Mouse (Mus musculus): ENCODE results near the gene Tspyl3. TPM values are rescaled to one million over a fixed set of nuclear protein-coding genes. Genes with fewer than 3 reads are reported as not detected.
"Not testable (repeated sequence)": the region's sequence is repeated elsewhere in the genome, so short reads cannot be mapped to it uniquely, and the experiment has no call there.

The Tspyl3 gene
- 7.8 and 9.7 TPM in 2 replicates for polyA plus RNA-seq (2016; fragmentation: Nextera tagmentation; extraction: Ambion mirVana)

DNA sequence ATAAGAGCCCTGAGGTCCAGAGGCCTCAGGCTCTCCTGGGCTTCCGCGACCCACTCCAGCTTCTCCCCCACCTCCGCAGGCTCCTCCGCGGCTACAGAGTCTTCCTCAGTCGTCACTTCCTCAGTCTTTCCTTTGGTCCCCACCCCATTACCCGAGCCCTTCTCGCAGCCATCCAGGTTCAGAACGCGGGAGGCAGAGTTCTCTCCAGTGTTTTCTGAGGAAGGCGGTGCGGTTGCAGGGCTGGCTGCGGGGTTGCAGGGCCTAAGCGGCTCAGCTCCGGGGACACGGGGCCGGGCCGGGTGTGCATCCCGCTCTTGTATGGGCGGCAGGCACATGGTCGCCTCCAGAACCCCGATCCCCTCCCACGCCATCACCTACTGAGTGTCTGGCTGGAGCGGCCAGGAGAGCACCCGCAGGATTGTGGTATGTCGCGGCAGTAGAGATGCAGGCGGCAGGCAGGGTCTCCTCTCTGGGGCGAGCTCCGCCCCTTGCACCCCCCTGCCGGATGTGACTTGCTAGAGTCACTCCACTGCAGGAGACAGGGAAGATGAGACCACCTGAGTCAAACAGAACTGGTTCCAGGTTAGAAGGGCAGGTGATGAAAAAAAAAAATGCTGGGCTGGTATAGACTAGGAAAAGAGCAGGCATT is at the start of gene Tspyl3:
Tspyl3 (minus strand) TSS at position 496 of the 649 bp plus-strand sequence.
- WGBS, result 4% methylated on average over 31 of the region's 31 CpGs
- Histone ChIP-seq H3K27me3 (ENCODE audit: insufficient read depth, poor library complexity, severe bottlenecking) (no peaks in the 10 kb centered on the region), H3K9me3 (no peaks in the 10 kb centered on the region), H3K27ac (peak within 1 kb of the TSS; percentile 88), H3K36me3 (peaks cover 40% of the 10 kb centered on the region), H3K4me1 (replicated peaks) (peaks cover 15% of the 10 kb centered on the region), H3K4me3 (peak within 1 kb of the TSS; percentile 66)
- peak; percentile 54 for DNase-seq (ENCODE audit: low spot score)

GRCm38 (mm10) chr2:153274919-153275247 is 49.6 kb upstream of the Tspyl3 start:
- peaks cover 10% of the 10 kb centered on the region for H3K4me1 ChIP-seq (replicated peaks)
- H3K36me3 ChIP-seq, result no peaks in the 10 kb centered on the region
- no peak overlapping the region for H3K4me3 ChIP-seq
- no peak overlapping the region for H3K27ac ChIP-seq
- H3K9me3 ChIP-seq, result no peaks in the 10 kb centered on the region
- no peak for DNase-seq (ENCODE audit: low spot score)
- H3K27me3 ChIP-seq (ENCODE audit: insufficient read depth, poor library complexity, severe bottlenecking), result no peaks in the 10 kb centered on the region
- 77% methylated on average over 6 of the region's 6 CpGs for WGBS

GRCm38 (mm10) chr2:153274200-153274918 is 49.1 kb upstream of the Tspyl3 start:
- not testable (repeated sequence) for DNase-seq (ENCODE audit: low spot score); H3K4me3 ChIP-seq; H3K9me3 ChIP-seq; H3K27me3 ChIP-seq (ENCODE audit: insufficient read depth, poor library complexity, severe bottlenecking); H3K27ac ChIP-seq; H3K36me3 ChIP-seq
- WGBS, result 81% methylated on average over 6 of the region's 6 CpGs
- peaks cover 11% of the 10 kb centered on the region for H3K4me1 ChIP-seq (replicated peaks)

- not testable (repeated sequence) for H3K27ac ChIP-seq; H3K9me3 ChIP-seq; H3K27me3 ChIP-seq (ENCODE audit: insufficient read depth, poor library complexity, severe bottlenecking); DNase-seq (ENCODE audit: low spot score); H3K4me3 ChIP-seq
- H3K4me1 ChIP-seq (replicated peaks), result peaks cover 11% of the 10 kb centered on the region
- H3K36me3 ChIP-seq, result peaks cover 22% of the 10 kb centered on the region
- 78% methylated on average over 8 of the region's 8 CpGs for WGBS
These were observed 45.1 kb upstream of the Tspyl3 start for GRCm38 (mm10) chr2:153270231-153270915.

DNA sequence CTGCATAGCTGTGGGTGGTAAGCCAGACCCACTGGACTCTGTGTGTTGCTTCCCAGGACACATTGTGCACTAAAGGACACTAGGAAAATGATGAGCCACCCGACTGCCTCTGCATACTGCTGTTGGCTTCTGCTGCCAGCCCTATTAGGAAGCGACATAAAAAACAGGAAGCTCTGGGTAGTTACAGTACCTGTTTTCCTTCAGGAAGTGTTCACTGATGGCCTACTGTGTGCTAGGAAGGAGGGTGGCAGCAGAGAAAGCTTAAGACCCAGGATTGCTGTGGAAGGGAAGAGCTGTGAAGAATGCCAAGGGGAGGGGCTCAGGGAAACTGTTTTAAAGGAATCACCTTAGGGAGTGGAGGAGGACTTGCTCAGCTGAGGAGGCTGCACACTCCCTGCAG is 42.1 kb upstream of the Tspyl3 start:
- WGBS, result 89% methylated on average over 2 of the region's 2 CpGs
- Histone ChIP-seq H3K9me3 (no peaks in the 10 kb centered on the region), H3K27me3 (ENCODE audit: insufficient read depth, poor library complexity, severe bottlenecking) (no peaks in the 10 kb centered on the region), H3K4me3 (no peak overlapping the region), H3K36me3 (peaks cover 52% of the 10 kb centered on the region), H3K4me1 (replicated peaks) (0 out of 2 replicates have a peak, but pooled peaks cover 2% of the 10 kb centered on the region), H3K27ac (no peak overlapping the region)
- DNase-seq (ENCODE audit: low spot score), result no peak

DNA sequence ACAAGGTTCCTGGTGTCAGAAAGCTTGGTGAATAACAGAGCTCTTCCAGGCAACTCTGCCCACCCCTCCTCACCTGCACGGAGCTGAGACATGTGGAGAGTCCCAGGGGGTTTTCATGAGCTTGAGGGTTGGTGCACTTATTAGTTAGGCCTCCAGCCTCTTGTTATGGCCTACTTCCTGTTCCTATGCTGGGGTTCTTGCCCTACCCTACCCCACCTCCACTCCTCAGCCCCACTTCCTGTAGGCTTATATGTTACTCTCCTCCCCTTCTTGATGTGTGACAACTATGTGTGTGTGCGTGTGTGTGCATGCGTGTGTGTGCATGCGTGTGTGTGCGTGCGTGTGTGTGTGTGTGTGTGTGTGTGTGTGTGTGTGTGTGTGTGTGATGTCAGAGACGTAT is 37.8 kb upstream of the Tspyl3 start:
- WGBS, result 90% methylated on average over 7 of the region's 7 CpGs
- Histone ChIP-seq H3K27me3 (ENCODE audit: insufficient read depth, poor library complexity, severe bottlenecking) (no peaks in the 10 kb centered on the region), H3K4me3 (no peak overlapping the region), H3K9me3 (no peaks in the 10 kb centered on the region), H3K36me3 (peaks cover 93% of the 10 kb centered on the region), H3K27ac (no peak overlapping the region), H3K4me1 (replicated peaks) (no peaks in the 10 kb centered on the region)
- no peak for DNase-seq (ENCODE audit: low spot score)

DNA sequence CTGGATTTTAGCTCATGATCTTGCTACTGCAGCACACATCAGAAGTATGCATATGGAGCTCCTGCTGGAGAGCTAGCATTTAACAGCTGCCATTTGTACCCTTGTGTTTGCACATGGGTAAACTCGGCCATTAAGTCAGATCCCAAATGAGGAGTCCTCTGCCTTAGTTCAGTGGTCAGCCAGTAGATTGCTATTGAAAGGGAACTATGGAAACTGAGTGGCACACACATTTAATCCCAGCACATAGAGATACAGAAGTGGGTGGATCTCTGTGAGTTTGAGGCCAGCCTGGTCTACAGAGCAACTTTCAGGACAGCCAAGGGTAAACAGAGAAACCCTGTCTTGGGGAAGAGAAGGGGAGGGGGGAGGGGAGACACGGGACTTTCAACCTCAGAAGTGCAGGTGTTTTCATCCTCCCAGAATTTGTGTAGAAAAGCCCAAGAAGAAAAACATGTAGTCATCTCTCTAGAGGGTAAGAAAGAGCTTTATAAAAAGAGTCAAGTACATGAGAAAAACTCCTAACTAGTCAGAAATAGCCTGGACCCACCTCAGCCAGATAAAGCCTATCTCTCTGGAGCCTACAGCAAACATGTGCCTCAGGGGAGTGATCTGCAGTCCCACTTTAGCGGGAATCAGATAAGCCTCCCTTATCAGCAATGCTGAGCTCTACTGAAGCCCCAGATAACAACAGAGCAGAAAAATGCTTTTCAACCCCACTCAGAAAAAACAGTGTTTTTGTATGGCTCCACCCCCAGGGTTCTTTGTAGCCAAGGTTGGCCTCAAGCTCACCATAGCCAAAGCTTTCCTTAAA is 34.8 kb upstream of the Tspyl3 start:
- H3K9me3 ChIP-seq, result no peaks in the 10 kb centered on the region
- no peaks in the 10 kb centered on the region for H3K4me1 ChIP-seq (replicated peaks)
- H3K27me3 ChIP-seq (ENCODE audit: insufficient read depth, poor library complexity, severe bottlenecking), result no peaks in the 10 kb centered on the region
- DNase-seq (ENCODE audit: low spot score), result no peak
- H3K27ac ChIP-seq, result no peak overlapping the region
- WGBS, result 73% methylated on average over 3 of the region's 3 CpGs
- no peak overlapping the region for H3K4me3 ChIP-seq
- H3K36me3 ChIP-seq, result peaks cover 77% of the 10 kb centered on the region

- no peaks in the 10 kb centered on the region for H3K9me3 ChIP-seq
- no peaks in the 10 kb centered on the region for H3K4me1 ChIP-seq (replicated peaks)
- no peak overlapping the region for H3K27ac ChIP-seq
- WGBS, result 88% methylated on average over 12 of the region's 12 CpGs
- DNase-seq (ENCODE audit: low spot score), result no peak
- peaks cover 77% of the 10 kb centered on the region for H3K36me3 ChIP-seq
- H3K27me3 ChIP-seq (ENCODE audit: insufficient read depth, poor library complexity, severe bottlenecking), result no peaks in the 10 kb centered on the region
- H3K4me3 ChIP-seq, result no peak overlapping the region
These were observed 34.0 kb upstream of the Tspyl3 start for GRCm38 (mm10) chr2:153259030-153259863.

DNA sequence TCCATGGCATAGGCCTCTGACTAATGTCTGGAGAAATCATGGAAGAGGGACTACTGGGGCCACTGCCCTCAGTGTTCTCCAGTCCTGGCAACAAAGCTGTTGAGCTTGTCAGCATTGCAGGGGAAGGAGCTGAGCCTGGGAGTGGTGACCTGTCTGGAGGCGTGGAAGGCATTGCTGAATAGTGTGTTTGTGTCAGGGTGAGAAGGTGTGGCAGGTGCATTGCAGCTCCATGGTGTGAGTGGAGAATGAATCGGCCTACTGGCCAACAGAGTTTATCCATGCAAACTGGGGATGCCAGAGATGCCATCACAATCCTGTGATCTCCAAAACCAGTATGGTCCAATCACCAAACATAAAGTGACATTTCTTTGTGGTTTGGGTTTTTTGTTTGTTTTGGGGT is 31.4 kb upstream of the Tspyl3 start:
- peaks cover 76% of the 10 kb centered on the region for H3K36me3 ChIP-seq
- no peaks in the 10 kb centered on the region for H3K9me3 ChIP-seq
- no peaks in the 10 kb centered on the region for H3K27me3 ChIP-seq (ENCODE audit: insufficient read depth, poor library complexity, severe bottlenecking)
- H3K27ac ChIP-seq, result no peak overlapping the region
- H3K4me1 ChIP-seq (replicated peaks), result no peaks in the 10 kb centered on the region
- no peak overlapping the region for H3K4me3 ChIP-seq
- WGBS, result 90% methylated on average over 2 of the region's 2 CpGs
- DNase-seq (ENCODE audit: low spot score), result no peak

DNA sequence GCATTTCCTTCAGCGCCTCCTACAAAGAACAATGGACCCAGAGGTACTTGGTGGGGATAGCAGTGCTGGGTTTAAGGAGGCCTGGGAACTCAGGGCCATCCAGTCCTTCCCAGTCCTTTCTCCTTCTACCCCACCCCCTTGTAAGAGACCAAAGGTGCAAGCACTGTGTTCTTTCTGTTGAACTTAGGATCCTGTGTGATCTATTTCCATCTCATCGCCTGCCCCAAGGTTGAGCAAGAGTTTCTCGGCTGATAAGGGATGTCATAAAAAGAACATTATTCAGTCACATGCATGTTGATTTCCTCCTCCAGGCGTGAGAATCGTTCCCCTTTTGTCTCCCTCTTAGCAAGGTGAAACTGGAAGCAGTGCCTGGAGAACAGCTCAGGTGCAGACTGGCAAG is 24.5 kb upstream of the Tspyl3 start:
- no peaks in the 10 kb centered on the region for H3K4me1 ChIP-seq (replicated peaks)
- H3K4me3 ChIP-seq, result no peak overlapping the region
- H3K27ac ChIP-seq, result no peak overlapping the region
- H3K9me3 ChIP-seq, result no peaks in the 10 kb centered on the region
- DNase-seq (ENCODE audit: low spot score), result no peak
- peaks cover 86% of the 10 kb centered on the region for H3K36me3 ChIP-seq
- H3K27me3 ChIP-seq (ENCODE audit: insufficient read depth, poor library complexity, severe bottlenecking), result no peaks in the 10 kb centered on the region
- 96% methylated on average over 5 of the region's 5 CpGs for WGBS

GRCm38 (mm10) chr2:153242156-153242555 is 16.9 kb upstream of the Tspyl3 start:
- WGBS, result 70% methylated on average over 6 of the region's 6 CpGs
- DNase-seq (ENCODE audit: low spot score), result no peak
- H3K36me3 ChIP-seq, result peaks cover 46% of the 10 kb centered on the region

More at GRCm38 (mm10) chr2:153242156-153242555, 16.9 kb upstream of the Tspyl3 start:
- Histone ChIP-seq H3K27ac (peak overlapping the region; percentile 99), H3K27me3 (ENCODE audit: insufficient read depth, poor library complexity, severe bottlenecking) (no peaks in the 10 kb centered on the region), H3K4me1 (replicated peaks) (peaks cover 44% of the 10 kb centered on the region), H3K9me3 (no peaks in the 10 kb centered on the region), H3K4me3 (peak overlapping the region; percentile 80)

All from hindbrain, embryonic 10.5 days (tissue).